Mouse (Mus musculus): ENCODE data around the gene Azin2. TPM values are rescaled to one million over a fixed set of nuclear protein-coding genes. Genes with fewer than 3 reads are reported as not detected.
A peak's percentile ranks its signal among the peaks of the same experiment; 100 is the strongest.

Azin2 gene
- total and polyA plus RNA-seq, 3 experiments = 0.91 to 2.4 (median 1.7) TPM

DNA sequence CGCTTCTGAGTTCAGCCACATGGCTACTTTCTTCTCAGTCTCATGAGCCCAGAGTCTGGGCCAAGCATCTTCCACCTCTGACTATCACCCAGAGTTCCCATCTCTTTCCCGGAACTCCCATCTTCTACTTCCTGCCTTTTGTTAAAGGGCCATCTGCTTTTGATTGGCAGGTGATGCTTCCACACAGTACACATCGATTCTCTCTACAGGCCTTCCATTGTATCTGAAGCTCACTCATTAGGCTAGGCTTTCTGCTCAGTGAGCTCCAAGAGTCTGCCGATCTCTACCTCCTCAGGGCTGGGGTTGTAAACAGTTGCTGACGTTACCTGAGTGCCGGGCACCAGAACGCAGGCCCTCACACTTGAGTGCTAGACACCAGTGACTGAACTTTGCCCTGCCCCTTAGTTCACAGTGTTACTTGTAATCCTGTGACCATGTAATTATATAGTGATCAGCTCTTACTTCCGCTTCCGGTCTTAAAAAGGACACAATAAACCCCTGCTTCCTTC is 29.3 kb upstream of the Azin2 start, which contains the start of gene Ak2:
TSS of gene Ak2 (plus strand) at position 459 of the 509 bp plus-strand sequence.
- no peak within 1 kb of the TSS for H3K27ac ChIP-seq (ENCODE audit: insufficient read depth, low read depth)
- dilution Hi-C loops (cut with MboI; ENCODE audit: extremely low pct_ligation_motif_present, extremely low pct_unique_long_range_greater_than_20kb, low sequenced_read_pairs) (no loop called here), in situ Hi-C loops (cut with MboI; ENCODE audit: low pct_ligation_motif_present, low pct_unique_long_range_greater_than_20kb, low sequenced_read_pairs) (no loop called here)
- no peaks in the 10 kb centered on the region for H3K9me3 ChIP-seq (replicated peaks; ENCODE audit: low read length)
- H3K4me2 ChIP-seq (ENCODE audit: insufficient read depth, low read depth, poor library complexity, severe bottlenecking) = 0 out of 2 replicates have a peak within 1 kb of the TSS, but pooled peaks have one; percentile 27
- TF ChIP-seq POLR2A (IDR thresholded peaks at IDR 0.05; ENCODE audit: low read depth, low read length) (no peak), MEF2A (IDR thresholded peaks at IDR 0.05; ENCODE audit: borderline replicate concordance, low read depth, low read length) (no peak), TCF12 (IDR thresholded peaks at IDR 0.05; ENCODE audit: low read depth, low read length) (no peak), ZNF384 (IDR thresholded peaks at IDR 0.05; ENCODE audit: low read depth, low read length) (no peak), IRF4 (IDR thresholded peaks at IDR 0.05; ENCODE audit: low read depth, low read length) (no peak), JUN (IDR thresholded peaks at IDR 0.05; ENCODE audit: insufficient read depth, low read depth, low read length) (no peak), MXI1 (IDR thresholded peaks at IDR 0.05; ENCODE audit: low read depth, low read length) (no peak), GABPA (IDR thresholded peaks at IDR 0.05; ENCODE audit: insufficient replicate concordance, low read depth, low read length) (no peak), TBP (conservative IDR thresholded peaks at IDR 0.05; ENCODE audit: low read depth, low read length) (no peak), MYC (IDR thresholded peaks at IDR 0.05; ENCODE audit: low read depth, low read length) (no peak), CTCF (conservative IDR thresholded peaks at IDR 0.05 in 1 of 2, IDR thresholded peaks at IDR 0.05 in 1 of 2; ENCODE audit: low read depth in 2 of 2, low read length in 2 of 2) (no peak), POLR2AphosphoS2 (IDR thresholded peaks at IDR 0.05; ENCODE audit: low read depth, low read length) (no peak), MAFK (IDR thresholded peaks at IDR 0.05; ENCODE audit: insufficient replicate concordance, low read length) (no peak)
- H3K27me3 ChIP-seq (replicated peaks) = peaks cover 3% of the 10 kb centered on the region
- H3K79me2 ChIP-seq (replicated peaks; ENCODE audit: control insufficient read depth, extremely low read depth, insufficient read depth, poor library complexity, severe bottlenecking) = peaks cover 29% of the 10 kb centered on the region
- H3K4me1 ChIP-seq (ENCODE audit: control insufficient read depth in 1 of 2, insufficient read depth in 2 of 2) = peaks cover 7 to 31% of the 10 kb centered on the region in 2 experiments
- H3K9ac ChIP-seq (ENCODE audit: insufficient read depth, low read depth) = peak within 1 kb of the TSS; percentile 11; the same call in 1 of the 2 replicates
- peaks cover 7 to 21% of the 10 kb centered on the region in 2 experiments for H3K36me3 ChIP-seq (replicated peaks in 1 of 2; ENCODE audit: control insufficient read depth in 1 of 2, insufficient read depth in 1 of 2, low read length in 1 of 2)
- peak within 1 kb of the TSS in 1 of 3 experiments; percentile 23 for H3K4me3 ChIP-seq (replicated peaks in 1 of 3; ENCODE audit: low read depth in 2 of 3, low read length in 2 of 3, poor library complexity in 1 of 3)
- DNase-seq (ENCODE audit: extremely low read depth) = no peak

DNA sequence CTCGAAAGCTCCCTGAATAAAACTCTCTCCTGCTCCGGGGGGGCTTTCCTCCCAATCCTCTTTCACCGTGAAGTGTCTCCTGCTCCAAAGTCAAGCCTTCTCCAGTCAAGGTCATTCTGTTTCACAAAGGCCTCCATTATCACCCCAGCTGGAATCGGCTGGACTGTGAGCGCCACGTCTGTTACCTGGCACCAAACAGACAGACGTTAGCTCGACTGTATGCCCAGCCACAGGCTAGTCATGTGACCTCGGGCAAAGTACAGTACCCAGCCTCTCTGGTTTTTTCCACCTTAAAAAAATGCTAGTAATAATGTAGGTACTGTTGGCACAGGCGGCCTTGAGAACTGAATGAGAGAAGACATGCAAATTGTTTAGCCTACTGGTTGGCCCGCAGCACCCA is 27.4 kb upstream of the Azin2 start:
- in situ Hi-C loops (cut with MboI; ENCODE audit: low pct_ligation_motif_present, low pct_unique_long_range_greater_than_20kb, low sequenced_read_pairs) = no loop called here
- TF ChIP-seq USF1 (IDR thresholded peaks at IDR 0.05; ENCODE audit: low read depth, low read length) (no peak), EP300 (IDR thresholded peaks at IDR 0.05; ENCODE audit: low read length) (no peak), SMC3 (IDR thresholded peaks at IDR 0.05; ENCODE audit: low read depth, low read length) (no peak), HCFC1 (IDR thresholded peaks at IDR 0.05; ENCODE audit: low read depth, low read length) (no peak), ZC3H11A (IDR thresholded peaks at IDR 0.05; ENCODE audit: low read depth, low read length) (no peak), IRF4 (IDR thresholded peaks at IDR 0.05; ENCODE audit: low read depth, low read length) (no peak), NELFE (IDR thresholded peaks at IDR 0.05; ENCODE audit: low read depth, low read length) (no peak), MAX (IDR thresholded peaks at IDR 0.05; ENCODE audit: low read length) (no peak), PAX5 (IDR thresholded peaks at IDR 0.05; ENCODE audit: low read length) (no peak), ETS1 (conservative IDR thresholded peaks at IDR 0.05; ENCODE audit: low read depth, low read length) (no peak), ZNF384 (IDR thresholded peaks at IDR 0.05; ENCODE audit: low read depth, low read length) (no peak), E2F4 (IDR thresholded peaks at IDR 0.05; ENCODE audit: insufficient replicate concordance, low read depth, low read length) (no peak), GABPA (IDR thresholded peaks at IDR 0.05; ENCODE audit: insufficient replicate concordance, low read depth, low read length) (no peak)

More for the DNA sequence above, 27.4 kb upstream of the Azin2 start:
- DNase-seq (ENCODE audit: extremely low read depth) = no peak
- H3K4me2 ChIP-seq (ENCODE audit: insufficient read depth, low read depth, poor library complexity, severe bottlenecking) = no peak overlapping the region
- H3K4me3 ChIP-seq (replicated peaks in 1 of 3; ENCODE audit: low read depth in 2 of 3, low read length in 2 of 3, poor library complexity in 1 of 3) = no peak overlapping the region
- dilution Hi-C loops (cut with MboI; ENCODE audit: extremely low pct_ligation_motif_present, extremely low pct_unique_long_range_greater_than_20kb, low sequenced_read_pairs) = no loop called here
- no peaks in the 10 kb centered on the region for H3K9me3 ChIP-seq (replicated peaks; ENCODE audit: low read length)
- peaks cover 3% of the 10 kb centered on the region for H3K27me3 ChIP-seq (replicated peaks)
- peaks cover 4 to 15% of the 10 kb centered on the region in 2 experiments for H3K4me1 ChIP-seq (ENCODE audit: control insufficient read depth in 1 of 2, insufficient read depth in 2 of 2)
- no peak overlapping the region for H3K27ac ChIP-seq (ENCODE audit: insufficient read depth, low read depth)
- H3K79me2 ChIP-seq (replicated peaks; ENCODE audit: control insufficient read depth, extremely low read depth, insufficient read depth, poor library complexity, severe bottlenecking) = peaks cover 13% of the 10 kb centered on the region
- peaks cover 3 to 4% of the 10 kb centered on the region in 2 experiments for H3K36me3 ChIP-seq (replicated peaks in 1 of 2; ENCODE audit: control insufficient read depth in 1 of 2, insufficient read depth in 1 of 2, low read length in 1 of 2)
- H3K9ac ChIP-seq (ENCODE audit: insufficient read depth, low read depth) = no peak overlapping the region
